Mouse (Mus musculus) urinary bladder, postnatal 14 days (tissue): Measurements from ENCODE around the gene Tmem53.
A peak's percentile ranks its signal among the peaks of the same experiment; 100 is the strongest.

Experiments used
- DNase-seq: peaks from one replicate; pipeline ENCODE4 v3.0.0; 2021; ENCODE audit warnings: low spot score

The Tmem53 gene

GRCm38 (mm10) chr4:117251801-117252316, at the start of gene Tmem53, which contains the start of gene Armh1:
Gene Tmem53 (plus strand): TSS chr4:117251951.
Gene Armh1 (minus strand): TSS chr4:117252125.
- DNase-seq = peak; percentile 92

- peak; percentile 28 for DNase-seq
Observed at GRCm38 (mm10) chr4:117202046-117202991, 49.4 kb upstream of the Tmem53 start.

- no peak for DNase-seq
Observed at GRCm38 (mm10) chr4:117202992-117203354, 48.8 kb upstream of the Tmem53 start.

GRCm38 (mm10) chr4:117209592-117209991, 42.2 kb upstream of the Tmem53 start:
- DNase-seq = no peak

- peak; percentile 85 for DNase-seq
Observed at GRCm38 (mm10) chr4:117210147-117211074, 41.3 kb upstream of the Tmem53 start.

GRCm38 (mm10) chr4:117214250-117214649, 37.5 kb upstream of the Tmem53 start:
- no peak for DNase-seq

- no peak for DNase-seq
Observed at GRCm38 (mm10) chr4:117217029-117217428, 34.7 kb upstream of the Tmem53 start.

- DNase-seq = peak; percentile 41
Observed at GRCm38 (mm10) chr4:117218517-117219219, 33.1 kb upstream of the Tmem53 start.

- DNase-seq = no peak
Observed at GRCm38 (mm10) chr4:117220741-117221515, 30.8 kb upstream of the Tmem53 start.

GRCm38 (mm10) chr4:117221836-117222235, 29.9 kb upstream of the Tmem53 start:
- no peak for DNase-seq

GRCm38 (mm10) chr4:117223001-117223400, 28.8 kb upstream of the Tmem53 start:
- no peak for DNase-seq

GRCm38 (mm10) chr4:117224122-117224521, 27.6 kb upstream of the Tmem53 start:
- no peak for DNase-seq

GRCm38 (mm10) chr4:117225250-117225649, 26.5 kb upstream of the Tmem53 start:
- no peak for DNase-seq

- peak; percentile 35 for DNase-seq
Observed at GRCm38 (mm10) chr4:117229590-117229989, 22.2 kb upstream of the Tmem53 start.

- DNase-seq = no peak
Observed at GRCm38 (mm10) chr4:117230331-117230730, 21.4 kb upstream of the Tmem53 start.

GRCm38 (mm10) chr4:117231208-117231607, 20.5 kb upstream of the Tmem53 start:
- no peak for DNase-seq

GRCm38 (mm10) chr4:117234166-117234741, 17.5 kb upstream of the Tmem53 start:
- no peak for DNase-seq

- no peak for DNase-seq
Observed at GRCm38 (mm10) chr4:117235822-117236221, 15.9 kb upstream of the Tmem53 start.

- no peak for DNase-seq
Observed at GRCm38 (mm10) chr4:117239153-117239552, 12.6 kb upstream of the Tmem53 start.

GRCm38 (mm10) chr4:117240867-117241266, 10.9 kb upstream of the Tmem53 start:
- no peak for DNase-seq
